ENCODE assay signal across 29 mouse cellular contexts in the genomic region with DNA sequence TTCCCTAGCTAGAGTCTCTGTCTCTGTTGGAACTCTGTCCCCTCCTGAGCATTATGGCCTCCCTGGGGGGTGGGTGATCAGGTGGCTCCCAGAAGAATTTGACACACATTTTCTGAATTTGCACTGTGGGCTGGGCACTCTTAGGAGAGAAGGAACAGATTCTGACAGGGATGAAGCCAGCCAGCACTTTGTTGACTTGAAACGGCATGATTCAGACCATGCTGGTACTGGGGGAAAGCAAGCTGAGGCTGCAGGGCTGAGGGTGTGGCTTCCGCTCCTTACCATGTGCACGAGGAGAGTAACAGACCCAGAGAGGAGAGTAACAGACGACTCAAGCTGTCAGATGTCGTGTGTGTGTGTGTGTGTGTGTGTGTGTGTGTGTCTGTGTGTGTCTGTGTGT.
A peak's percentile ranks its signal among the peaks of the same experiment; 100 is the strongest.
DNase-seq lines count a peak whose midpoint lies in the region; ATAC-seq and TF ChIP-seq lines count a peak whose summit lies in the region.
"Had no signal": no experiment of that assay in that cellular context is flagged by ENCODE, and none has a peak within 500 bp of the region (broad histone marks: within the 10 kb centered on the region; RNA-seq: fewer than 3 reads in every experiment).

No protein-coding gene starts in this region.

- no peak overlapping the region for H3K27ac ChIP-seq in forebrain, embryonic 11.5 days (ENCODE audit: low read depth, low read length)
- no peak overlapping the region for H3K27ac ChIP-seq in forebrain, postnatal 0 days (ENCODE audit: low read depth, low read length)
- H3K27ac ChIP-seq: embryonic facial prominence, embryonic 10.5 days; embryonic facial prominence, embryonic 13.5 days; forebrain, embryonic 13.5 days; heart, embryonic 15.5 days; hindbrain, embryonic 14.5 days; hindbrain, postnatal 0 days had no signal

- 93% methylated on average over 5 of the region's 5 CpGs for WGBS in forebrain, embryonic 11.5 days
- 95% methylated on average over 5 of the region's 5 CpGs for WGBS in forebrain, postnatal 0 days

- H3K9ac ChIP-seq in forebrain, embryonic 11.5 days (ENCODE audit: low read length): no peak overlapping the region
- no peak overlapping the region for H3K9ac ChIP-seq in forebrain, postnatal 0 days
- H3K9ac ChIP-seq: embryonic facial prominence, embryonic 13.5 days; forebrain, embryonic 13.5 days; heart, embryonic 12.5 days; heart, embryonic 15.5 days; hindbrain, embryonic 14.5 days had no signal

- no peak for ATAC-seq in forebrain, embryonic 11.5 days (replicated peaks; ENCODE audit: low FRiP score)
- no peak for ATAC-seq in forebrain, postnatal 0 days
- ATAC-seq: forebrain, embryonic 13.5 days; forebrain, embryonic 16.5 days; hindbrain, postnatal 0 days; inflammation-experienced regulatory T-cells, adult 6 months; intestine, embryonic 16.5 days had no signal

- no peaks in the 10 kb centered on the region for H3K4me1 ChIP-seq in forebrain, embryonic 11.5 days (replicated peaks; ENCODE audit: control insufficient read depth, insufficient read depth, low read length)
- H3K4me1 ChIP-seq in forebrain, postnatal 0 days (ENCODE audit: insufficient read depth): no peaks in the 10 kb centered on the region
- H3K4me1 ChIP-seq: forebrain, embryonic 13.5 days had no signal

- H3K4me2 ChIP-seq in forebrain, embryonic 11.5 days (ENCODE audit: low read depth, low read length, severe bottlenecking): no peak overlapping the region
- no peak overlapping the region for H3K4me2 ChIP-seq in forebrain, postnatal 0 days (ENCODE audit: low read depth)
- H3K4me2 ChIP-seq: embryonic facial prominence, embryonic 13.5 days; forebrain, embryonic 13.5 days; heart, embryonic 12.5 days; heart, embryonic 15.5 days; hindbrain, embryonic 14.5 days had no signal

- no peak for TF ChIP-seq CTCF in forebrain, postnatal 0 days (IDR thresholded peaks at IDR 0.05; ENCODE audit: low read depth)

- no peaks in the 10 kb centered on the region for H3K9me3 ChIP-seq in forebrain, embryonic 11.5 days (ENCODE audit: control insufficient read depth, low read length)
- no peaks in the 10 kb centered on the region for H3K9me3 ChIP-seq in forebrain, postnatal 0 days (ENCODE audit: low read length)
- H3K9me3 ChIP-seq: embryonic facial prominence, embryonic 13.5 days; forebrain, embryonic 13.5 days; heart, embryonic 12.5 days; heart, embryonic 15.5 days had no signal

- DNase-seq in forebrain, embryonic 11.5 days (ENCODE audit: low spot score): peak; percentile 39
- no peak for DNase-seq in forebrain, postnatal 0 days
- peak; percentile 21 for DNase-seq in urinary bladder, adult 2 months (ENCODE audit: low spot score)
- DNase-seq in urinary bladder, postnatal 25 days (ENCODE audit: low spot score): no peak
- DNase-seq in ZHBTc4 (ENCODE audit: low read depth, low spot score): peak; percentile 74
- no peak for DNase-seq in spleen, adult 18-20 months
- no peak for DNase-seq in cerebellum, postnatal 10 days
- DNase-seq: adrenal gland, adult 2 months; adrenal gland, postnatal 14 days; cerebellum, adult 11 months; cerebellum, adult 2 months; cerebellum, adult 9-11 months; cerebellum, postnatal 36 days; embryo, embryonic 11 days; gastrocnemius, postnatal 10 days; gastrocnemius, postnatal 36 days; heart, postnatal 10 days; heart, postnatal 36 days had no signal

- peaks cover 3% of the 10 kb centered on the region; the same call in 1 of the 2 replicates for H3K36me3 ChIP-seq in forebrain, embryonic 11.5 days (ENCODE audit: control insufficient read depth, insufficient read depth, low read length)
- peaks cover 23% of the 10 kb centered on the region for H3K36me3 ChIP-seq in forebrain, postnatal 0 days (ENCODE audit: insufficient read depth)

- H3K4me3 ChIP-seq in forebrain, embryonic 11.5 days (ENCODE audit: low read depth, low read length): no peak overlapping the region
- no peak overlapping the region for H3K4me3 ChIP-seq in forebrain, postnatal 0 days (ENCODE audit: low read depth, low read length)
- H3K4me3 ChIP-seq: embryonic facial prominence, embryonic 10.5 days; embryonic facial prominence, embryonic 13.5 days; erythroblast, embryonic 14.5 days; forebrain, embryonic 13.5 days; heart, embryonic 12.5 days; heart, embryonic 15.5 days had no signal

- no peaks in the 10 kb centered on the region for H3K27me3 ChIP-seq in forebrain, embryonic 11.5 days (ENCODE audit: control insufficient read depth, insufficient read depth, low read length)
- H3K27me3 ChIP-seq in forebrain, postnatal 0 days (ENCODE audit: insufficient read depth, low read length): no peaks in the 10 kb centered on the region
- H3K27me3 ChIP-seq: embryonic facial prominence, embryonic 13.5 days; forebrain, embryonic 13.5 days; heart, embryonic 12.5 days; heart, embryonic 15.5 days had no signal

Comparison
In these comparisons a context has a peak if more than half of its experiments do, and no peak if none do; other contexts are left out.
1. DNase-seq: peak in forebrain, embryonic 11.5 days (single experiment), urinary bladder, adult 2 months (single experiment) and ZHBTc4 (single experiment); none in forebrain, postnatal 0 days (single experiment), urinary bladder, postnatal 25 days (single experiment), spleen, adult 18-20 months (0 of 2) and cerebellum, postnatal 10 days (0 of 2).